Mouse (Mus musculus) E14TG2a.4 (cell line): ENCODE data around the gene Frem2.

Source experiments
- H3K27me3 ChIP-seq: 2 replicates; pipeline ENCODE4 v1.6.1; 2014; ENCODE audit warnings: low read length, control low read depth; ENCODE audit not compliant: insufficient read depth
- H3K36me3 ChIP-seq: 2 replicates; pipeline ENCODE4 v1.6.1; 2014; ENCODE audit warnings: low read length, control low read depth; ENCODE audit not compliant: insufficient read depth
- H3K4me1 ChIP-seq: replicated peaks from 2 replicates; pipeline ENCODE4 v1.6.1; 2014; ENCODE audit warnings: low read depth, low read length, control low read depth
- H3K4me3 ChIP-seq: replicated peaks from 2 replicates; pipeline ENCODE4 v1.5.1; 2014; ENCODE audit warnings: mild to moderate bottlenecking, low read length
- H3K9me3 ChIP-seq: 2 replicates; pipeline ENCODE4 v1.6.1; 2014; ENCODE audit warnings: low read length, control low read depth
- CTCF ChIP-seq: conservative IDR thresholded peaks from 2 replicates; pipeline ENCODE4 v1.5.1; 2014; ENCODE audit warnings: low read length
- NANOG ChIP-seq: IDR thresholded peaks from 2 replicates; pipeline ENCODE4 v1.6.1; 2014; ENCODE audit warnings: borderline replicate concordance, low read length, mixed read lengths
- POU5F1 ChIP-seq: IDR thresholded peaks from 2 replicates; pipeline ENCODE4 v1.6.1; 2014; ENCODE audit warnings: low read length, borderline replicate concordance

The Frem2 gene

GRCm38 (mm10) chr3:53674225-53674624 is 17.1 kb upstream of the Frem2 start:
- Histone ChIP-seq H3K9me3 (no peaks in the 10 kb centered on the region), H3K4me3 (no peak overlapping the region), H3K4me1 (peaks cover 4% of the 10 kb centered on the region), H3K27me3 (no peaks in the 10 kb centered on the region; the same call in 1 of the 2 replicates), H3K36me3 (no peaks in the 10 kb centered on the region)
- TF ChIP-seq CTCF (no peak), NANOG (no peak), POU5F1 (no peak)

GRCm38 (mm10) chr3:53669736-53670135 is 12.6 kb upstream of the Frem2 start:
- peaks cover 4% of the 10 kb centered on the region for H3K4me1 ChIP-seq
- no peak overlapping the region for H3K4me3 ChIP-seq
- TF ChIP-seq CTCF (no peak), NANOG (no peak), POU5F1 (no peak)
- no peaks in the 10 kb centered on the region for H3K9me3 ChIP-seq
- H3K36me3 ChIP-seq, result no peaks in the 10 kb centered on the region
- peaks cover 6% of the 10 kb centered on the region for H3K27me3 ChIP-seq

- Histone ChIP-seq H3K36me3 (peaks cover 29% of the 10 kb centered on the region), H3K9me3 (peaks cover 8% of the 10 kb centered on the region), H3K4me1 (peaks cover 29% of the 10 kb centered on the region), H3K27me3 (peaks cover 53% of the 10 kb centered on the region), H3K4me3 (peak overlapping the region; percentile 85)
- TF ChIP-seq NANOG, result no peak
- no peak for TF ChIP-seq POU5F1
- TF ChIP-seq CTCF, result peak; percentile 8; the same call in 1 of the 2 replicates
Observed at GRCm38 (mm10) chr3:53657744-53658534, 784 bp upstream of the Frem2 start.

- Histone ChIP-seq H3K9me3 (peaks cover 7% of the 10 kb centered on the region), H3K4me3 (peak overlapping the region; percentile 85), H3K4me1 (peaks cover 29% of the 10 kb centered on the region), H3K36me3 (peaks cover 42% of the 10 kb centered on the region), H3K27me3 (peaks cover 60% of the 10 kb centered on the region)
- no peak for TF ChIP-seq NANOG
Observed at GRCm38 (mm10) chr3:53656328-53656877, 752 bp downstream of the Frem2 start.

- TF ChIP-seq CTCF, result no peak
- no peak for TF ChIP-seq NANOG
- no peak for TF ChIP-seq POU5F1
- Histone ChIP-seq H3K9me3 (peaks cover 7% of the 10 kb centered on the region), H3K4me3 (peak overlapping the region; percentile 85), H3K4me1 (peaks cover 35% of the 10 kb centered on the region), H3K27me3 (peaks cover 60% of the 10 kb centered on the region), H3K36me3 (peaks cover 42% of the 10 kb centered on the region)
Observed at GRCm38 (mm10) chr3:53655343-53655742, 1.8 kb downstream of the Frem2 start.

GRCm38 (mm10) chr3:53650003-53650748 is 7.0 kb downstream of the Frem2 start:
- peaks cover 32% of the 10 kb centered on the region for H3K4me1 ChIP-seq
- H3K9me3 ChIP-seq, result peaks cover 7% of the 10 kb centered on the region
- H3K36me3 ChIP-seq, result peaks cover 49% of the 10 kb centered on the region
- TF ChIP-seq NANOG, result peak; percentile 99
- no peak for TF ChIP-seq CTCF
- peak; percentile 93 for TF ChIP-seq POU5F1
- peaks cover 53% of the 10 kb centered on the region for H3K27me3 ChIP-seq
- no peak overlapping the region for H3K4me3 ChIP-seq

GRCm38 (mm10) chr3:53649425-53649824 is 7.7 kb downstream of the Frem2 start:
- H3K27me3 ChIP-seq, result peaks cover 45% of the 10 kb centered on the region
- H3K4me1 ChIP-seq, result peaks cover 29% of the 10 kb centered on the region
- H3K9me3 ChIP-seq, result peaks cover 7% of the 10 kb centered on the region
- H3K4me3 ChIP-seq, result no peak overlapping the region
- peak; percentile 23; the same call in 1 of the 2 replicates for TF ChIP-seq NANOG
- TF ChIP-seq POU5F1, result no peak
- TF ChIP-seq CTCF, result no peak
- H3K36me3 ChIP-seq, result peaks cover 41% of the 10 kb centered on the region

- TF ChIP-seq CTCF (peak; percentile 46), NANOG (no peak)
- Histone ChIP-seq H3K4me1 (peaks cover 30% of the 10 kb centered on the region), H3K27me3 (peaks cover 40% of the 10 kb centered on the region), H3K9me3 (peaks cover 7% of the 10 kb centered on the region), H3K36me3 (peaks cover 36% of the 10 kb centered on the region), H3K4me3 (no peak overlapping the region)
Observed at GRCm38 (mm10) chr3:53648902-53649301, 8.3 kb downstream of the Frem2 start.
